Mouse (Mus musculus) cerebellum, adult 11-12 months (tissue): ENCODE measurements around the gene Tsc22d1.

Experiments
- DNase-seq: peaks from one replicate; pipeline ENCODE4 v3.0.0; 2022

The Tsc22d1 gene

GRCm38 (mm10) chr14:76521308-76521707, 106.5 kb downstream of the Tsc22d1 start:
- no peak for DNase-seq

GRCm38 (mm10) chr14:76523344-76523743, 108.6 kb downstream of the Tsc22d1 start:
- DNase-seq = no peak

- no peak for DNase-seq
Measured at GRCm38 (mm10) chr14:76526467-76526866, 111.7 kb downstream of the Tsc22d1 start.

GRCm38 (mm10) chr14:76527030-76527719, 112.4 kb downstream of the Tsc22d1 start:
- DNase-seq = no peak

GRCm38 (mm10) chr14:76527758-76528313, 113.1 kb downstream of the Tsc22d1 start:
- DNase-seq = no peak

GRCm38 (mm10) chr14:76528641-76529040, 113.9 kb downstream of the Tsc22d1 start:
- no peak for DNase-seq

GRCm38 (mm10) chr14:76531027-76531660, 116.4 kb downstream of the Tsc22d1 start:
- no peak for DNase-seq

GRCm38 (mm10) chr14:76532257-76533169, 117.8 kb downstream of the Tsc22d1 start:
- no peak for DNase-seq

- DNase-seq = no peak
Measured at GRCm38 (mm10) chr14:76533170-76533815, 118.5 kb downstream of the Tsc22d1 start.

- no peak for DNase-seq
Measured at GRCm38 (mm10) chr14:76535096-76535495, 120.3 kb downstream of the Tsc22d1 start.

GRCm38 (mm10) chr14:76536921-76537320, 122.2 kb downstream of the Tsc22d1 start:
- no peak for DNase-seq

- no peak for DNase-seq
Measured at GRCm38 (mm10) chr14:76540005-76540670, 125.4 kb downstream of the Tsc22d1 start.

GRCm38 (mm10) chr14:76541341-76541740, 126.6 kb downstream of the Tsc22d1 start:
- DNase-seq = no peak

- DNase-seq = no peak
Measured at GRCm38 (mm10) chr14:76544136-76544535, 129.4 kb downstream of the Tsc22d1 start.

GRCm38 (mm10) chr14:76555263-76556030, 140.7 kb downstream of the Tsc22d1 start:
- DNase-seq = no peak

- DNase-seq = peak; percentile 84
Measured at GRCm38 (mm10) chr14:76556031-76556851, 141.5 kb downstream of the Tsc22d1 start.

GRCm38 (mm10) chr14:76556852-76557208, 142.1 kb downstream of the Tsc22d1 start, which contains the start of gene Serp2:
Gene Serp2, minus strand, starts transcription at chr14:76556889.
- no peak for DNase-seq
